Mouse (Mus musculus) forebrain, embryonic 16.5 days (tissue): ENCODE measurements around the gene Casp7. TPM values are rescaled to one million over a fixed set of nuclear protein-coding genes. Genes with fewer than 3 reads are reported as not detected.

Experiments used
- ATAC-seq: fragments of 200-750 bp; cut with Nextera tagmentation; 2 replicates; pipeline ENCODE4 v1.8.0; 2017; ENCODE audit warnings: mild to moderate bottlenecking, moderate library complexity
- H3K27ac ChIP-seq: fragments of 300-500 bp; sonication (generic); 2 replicates; pipeline ENCODE4 v1.5.1; 2014; ENCODE audit warnings: low read length, control low read depth
- H3K27me3 ChIP-seq: fragments of 300-500 bp; sonication (generic); replicated peaks from 2 replicates; pipeline ENCODE4 v1.6.1; 2014; ENCODE audit warnings: low read length; ENCODE audit not compliant: control insufficient read depth, insufficient read depth
- H3K36me3 ChIP-seq: fragments of 300-500 bp; sonication (generic); 2 replicates; pipeline ENCODE4 v1.6.1; 2014; ENCODE audit not compliant: control insufficient read depth, insufficient read depth
- H3K4me1 ChIP-seq: fragments of 300-500 bp; sonication (generic); replicated peaks from 2 replicates; pipeline ENCODE4 v1.6.1; 2014; ENCODE audit warnings: low read length; ENCODE audit not compliant: control insufficient read depth, insufficient read depth
- H3K4me2 ChIP-seq: fragments of 300-500 bp; sonication (generic); 2 replicates; pipeline ENCODE4 v1.6.1; 2014; ENCODE audit warnings: mild to moderate bottlenecking, low read length, control low read depth
- H3K4me3 ChIP-seq: fragments of 300-500 bp; sonication (generic); replicated peaks from 2 replicates; pipeline ENCODE4 v1.5.1; 2014; ENCODE audit warnings: mild to moderate bottlenecking, low read length, control low read depth
- H3K9ac ChIP-seq: fragments of 300-500 bp; sonication (generic); replicated peaks from 2 replicates; pipeline ENCODE4 v1.6.1; 2014; ENCODE audit warnings: low read depth, low read length, control low read depth
- H3K9me3 ChIP-seq: fragments of 300-500 bp; sonication (generic); 2 replicates; pipeline ENCODE4 v1.6.1; 2016; ENCODE audit warnings: low read length; ENCODE audit not compliant: control insufficient read depth
- WGBS: fragments of 180-500 bp; shearing (Covaris S2); extraction: QIAGEN DNeasy Blood & Tissue Kit; methylation state at CpG from one replicate; pipeline ENCODE4 v1.1.7; 2014; 5-methylcytosine and 5-hydroxymethylcytosine counted together
- polyA plus RNA-seq: library from polyadenylated mRNA; unstranded; fragments of >200 nt; fragmentation: Nextera tagmentation; extraction: Ambion mirVana; gene quantifications from 2 replicates; pipeline ENCODE4 v1.2.1, GENCODE M21; 2015

The Casp7 gene
- polyA plus RNA-seq, 1 experiment from 2014 or later = 17.2 TPM

- no peaks in the 10 kb centered on the region for H3K9me3 ChIP-seq
- H3K9ac ChIP-seq = no peak overlapping the region
- no peak overlapping the region for H3K4me2 ChIP-seq
- no peaks in the 10 kb centered on the region for H3K4me1 ChIP-seq
- no peaks in the 10 kb centered on the region for H3K27me3 ChIP-seq
- 79% methylated on average over 8 of the region's 8 CpGs for whole genome bisulfite sequencing
- no peak overlapping the region for H3K27ac ChIP-seq
- H3K36me3 ChIP-seq = no peaks in the 10 kb centered on the region
- H3K4me3 ChIP-seq = no peak overlapping the region
- ATAC-seq = no peak
Measured at GRCm38 (mm10) chr19:56364563-56364962, 32.4 kb upstream of the Casp7 start.

GRCm38 (mm10) chr19:56366168-56366567, 30.8 kb upstream of the Casp7 start:
- WGBS = 88% methylated on average over 11 of the region's 11 CpGs
- H3K27ac ChIP-seq = no peak overlapping the region
- H3K36me3 ChIP-seq = no peaks in the 10 kb centered on the region
- H3K4me3 ChIP-seq = no peak overlapping the region
- no peaks in the 10 kb centered on the region for H3K9me3 ChIP-seq
- H3K4me2 ChIP-seq = no peak overlapping the region
- H3K9ac ChIP-seq = no peak overlapping the region
- H3K4me1 ChIP-seq = no peaks in the 10 kb centered on the region
- no peak for ATAC-seq
- no peaks in the 10 kb centered on the region for H3K27me3 ChIP-seq

GRCm38 (mm10) chr19:56366625-56367024, 30.3 kb upstream of the Casp7 start:
- WGBS = 77% methylated on average over 9 of the region's 9 CpGs
- ATAC-seq = no peak

GRCm38 (mm10) chr19:56367778-56368177, 29.2 kb upstream of the Casp7 start:
- no peak overlapping the region for H3K4me2 ChIP-seq
- H3K9ac ChIP-seq = no peak overlapping the region
- H3K4me3 ChIP-seq = no peak overlapping the region
- H3K27me3 ChIP-seq = no peaks in the 10 kb centered on the region
- ATAC-seq = no peak
- 91% methylated on average over 7 of the region's 7 CpGs for WGBS
- H3K9me3 ChIP-seq = no peaks in the 10 kb centered on the region
- no peaks in the 10 kb centered on the region for H3K4me1 ChIP-seq
- no peaks in the 10 kb centered on the region for H3K36me3 ChIP-seq
- no peak overlapping the region for H3K27ac ChIP-seq

More at GRCm38 (mm10) chr19:56366625-56367024, 30.3 kb upstream of the Casp7 start:
- Histone ChIP-seq H3K4me1 (no peaks in the 10 kb centered on the region), H3K4me2 (no peak overlapping the region), H3K9me3 (no peaks in the 10 kb centered on the region), H3K4me3 (no peak overlapping the region), H3K36me3 (no peaks in the 10 kb centered on the region), H3K27me3 (no peaks in the 10 kb centered on the region), H3K9ac (no peak overlapping the region), H3K27ac (no peak overlapping the region)

GRCm38 (mm10) chr19:56368912-56369311, 28.0 kb upstream of the Casp7 start:
- WGBS = 87% methylated on average over 7 of the region's 7 CpGs
- H3K27ac ChIP-seq = no peak overlapping the region
- H3K27me3 ChIP-seq = no peaks in the 10 kb centered on the region
- H3K36me3 ChIP-seq = no peaks in the 10 kb centered on the region
- ATAC-seq = no peak
- no peaks in the 10 kb centered on the region for H3K4me1 ChIP-seq
- no peak overlapping the region for H3K9ac ChIP-seq
- H3K9me3 ChIP-seq = no peaks in the 10 kb centered on the region
- H3K4me2 ChIP-seq = no peak overlapping the region
- no peak overlapping the region for H3K4me3 ChIP-seq

GRCm38 (mm10) chr19:56370389-56371150, 26.4 kb upstream of the Casp7 start:
- H3K9me3 ChIP-seq = no peaks in the 10 kb centered on the region
- H3K36me3 ChIP-seq = no peaks in the 10 kb centered on the region
- no peaks in the 10 kb centered on the region for H3K27me3 ChIP-seq
- H3K4me3 ChIP-seq = no peak overlapping the region
- no peaks in the 10 kb centered on the region for H3K4me1 ChIP-seq
- WGBS = 92% methylated on average over 6 of the region's 6 CpGs
- H3K4me2 ChIP-seq = no peak overlapping the region
- no peak overlapping the region for H3K27ac ChIP-seq
- ATAC-seq = no peak
- no peak overlapping the region for H3K9ac ChIP-seq

GRCm38 (mm10) chr19:56372226-56372625, 24.7 kb upstream of the Casp7 start:
- H3K27me3 ChIP-seq = no peaks in the 10 kb centered on the region
- no peak overlapping the region for H3K27ac ChIP-seq
- WGBS = 24% methylated on average over 7 of the region's 7 CpGs
- H3K9ac ChIP-seq = no peak overlapping the region
- no peak for ATAC-seq
- H3K4me3 ChIP-seq = no peak overlapping the region
- no peak overlapping the region for H3K4me2 ChIP-seq
- no peaks in the 10 kb centered on the region for H3K36me3 ChIP-seq
- no peaks in the 10 kb centered on the region for H3K9me3 ChIP-seq
- H3K4me1 ChIP-seq = no peaks in the 10 kb centered on the region

- no peaks in the 10 kb centered on the region for H3K9me3 ChIP-seq
- H3K4me2 ChIP-seq = no peak overlapping the region
- H3K4me3 ChIP-seq = no peak overlapping the region
- no peak overlapping the region for H3K27ac ChIP-seq
- H3K9ac ChIP-seq = no peak overlapping the region
- no peaks in the 10 kb centered on the region for H3K36me3 ChIP-seq
- 91% methylated on average over 5 of the region's 5 CpGs for WGBS
- no peaks in the 10 kb centered on the region for H3K27me3 ChIP-seq
- H3K4me1 ChIP-seq = no peaks in the 10 kb centered on the region
- no peak for ATAC-seq
Measured at GRCm38 (mm10) chr19:56373246-56373645, 23.7 kb upstream of the Casp7 start.

GRCm38 (mm10) chr19:56374011-56374410, 22.9 kb upstream of the Casp7 start:
- H3K9ac ChIP-seq = no peak overlapping the region
- H3K4me3 ChIP-seq = no peak overlapping the region
- no peaks in the 10 kb centered on the region for H3K36me3 ChIP-seq
- no peak overlapping the region for H3K4me2 ChIP-seq
- H3K9me3 ChIP-seq = no peaks in the 10 kb centered on the region
- no peaks in the 10 kb centered on the region for H3K27me3 ChIP-seq
- no peaks in the 10 kb centered on the region for H3K4me1 ChIP-seq
- no peak for ATAC-seq
- 82% methylated on average over 10 of the region's 10 CpGs for WGBS
- no peak overlapping the region for H3K27ac ChIP-seq

- no peak overlapping the region for H3K27ac ChIP-seq
- 88% methylated on average over 5 of the region's 5 CpGs for WGBS
- no peak overlapping the region for H3K9ac ChIP-seq
- no peak overlapping the region for H3K4me3 ChIP-seq
- no peaks in the 10 kb centered on the region for H3K9me3 ChIP-seq
- no peak for ATAC-seq
- no peaks in the 10 kb centered on the region for H3K27me3 ChIP-seq
- H3K36me3 ChIP-seq = no peaks in the 10 kb centered on the region
- no peaks in the 10 kb centered on the region for H3K4me1 ChIP-seq
- H3K4me2 ChIP-seq = no peak overlapping the region
Measured at GRCm38 (mm10) chr19:56378007-56378406, 18.9 kb upstream of the Casp7 start.
